Mouse (Mus musculus) small intestine, adult 2 months (tissue): ENCODE measurements around the gene AI464131.

Experiments
- CTCF ChIP-seq: fragments of 200-500 bp; IDR thresholded peaks from 2 replicates; pipeline ENCODE4 v1.5.1; 2012; ENCODE audit warnings: low read depth, mild to moderate bottlenecking, control low read depth, inconsistent platforms, low read length, moderate library complexity, mixed read lengths; ENCODE audit not compliant: insufficient replicate concordance, insufficient read length; ENCODE audit errors: extremely low read depth
- POLR2A ChIP-seq: fragments of 200-500 bp; IDR thresholded peaks from 2 replicates; pipeline ENCODE4 v1.6.1; 2012; ENCODE audit warnings: low read depth, mild to moderate bottlenecking, control low read depth, inconsistent platforms, low read length, moderate library complexity

- TF ChIP-seq POLR2A (no peak), CTCF (no peak)
Observed at GRCm38 (mm10) chr4:41519195-41519594, 16.3 kb upstream of the AI464131 start.
